Mouse (Mus musculus): ENCODE measurements around the gene Fgf7. TPM values are rescaled to one million over a fixed set of nuclear protein-coding genes. Genes with fewer than 3 reads are reported as not detected.

Gene Fgf7
- polyA plus RNA-seq, 1 experiment, result 0.49 TPM

- no peak overlapping the region for H3K27ac ChIP-seq (ENCODE audit: control insufficient read depth, insufficient read depth, low read length)
- TF ChIP-seq POLR2A (IDR thresholded peaks at IDR 0.05; ENCODE audit: control insufficient read depth, extremely low read depth, insufficient read depth, low read length, poor library complexity), result no peak
- no peak for TF ChIP-seq CTCF (IDR thresholded peaks at IDR 0.05; ENCODE audit: borderline replicate concordance, control insufficient read depth, extremely low read depth, insufficient read depth, low read length, poor library complexity)
- no peaks in the 10 kb centered on the region for H3K36me3 ChIP-seq (ENCODE audit: control insufficient read depth, insufficient read depth, low read length)
- no peak for DNase-seq
- WGBS, result 89% methylated on average over 1 of the region's 1 CpGs
- H3K4me1 ChIP-seq (replicated peaks; ENCODE audit: control insufficient read depth, insufficient read depth, low read length), result no peaks in the 10 kb centered on the region
- no peaks in the 10 kb centered on the region for H3K27me3 ChIP-seq (ENCODE audit: control insufficient read depth, insufficient read depth, low read length)
- no peak overlapping the region for H3K4me3 ChIP-seq (ENCODE audit: control insufficient read depth, insufficient read depth, low read length)
These were observed 35.3 kb downstream of the Fgf7 start for GRCm38 (mm10) chr2:126069740-126070139.

- TF ChIP-seq CTCF (IDR thresholded peaks at IDR 0.05; ENCODE audit: borderline replicate concordance, control insufficient read depth, extremely low read depth, insufficient read depth, low read length, poor library complexity), result no peak
- no peak for TF ChIP-seq POLR2A (IDR thresholded peaks at IDR 0.05; ENCODE audit: control insufficient read depth, extremely low read depth, insufficient read depth, low read length, poor library complexity)
- no peaks in the 10 kb centered on the region for H3K36me3 ChIP-seq (ENCODE audit: control insufficient read depth, insufficient read depth, low read length)
- no peaks in the 10 kb centered on the region for H3K4me1 ChIP-seq (replicated peaks; ENCODE audit: control insufficient read depth, insufficient read depth, low read length)
- no peak overlapping the region for H3K27ac ChIP-seq (ENCODE audit: control insufficient read depth, insufficient read depth, low read length)
- no peak overlapping the region for H3K4me3 ChIP-seq (ENCODE audit: control insufficient read depth, insufficient read depth, low read length)
- 64% methylated on average over 4 of the region's 4 CpGs for WGBS
- no peak for DNase-seq
- H3K27me3 ChIP-seq (ENCODE audit: control insufficient read depth, insufficient read depth, low read length), result no peaks in the 10 kb centered on the region
These were observed 39.3 kb downstream of the Fgf7 start for GRCm38 (mm10) chr2:126073744-126074143.

GRCm38 (mm10) chr2:126076506-126076905, 42.0 kb downstream of the Fgf7 start:
- no peaks in the 10 kb centered on the region for H3K4me1 ChIP-seq (replicated peaks; ENCODE audit: control insufficient read depth, insufficient read depth, low read length)
- H3K27me3 ChIP-seq (ENCODE audit: control insufficient read depth, insufficient read depth, low read length), result no peaks in the 10 kb centered on the region
- no peak for DNase-seq
- WGBS, result 96% methylated on average over 6 of the region's 6 CpGs
- no peak overlapping the region for H3K27ac ChIP-seq (ENCODE audit: control insufficient read depth, insufficient read depth, low read length)
- no peak for TF ChIP-seq CTCF (IDR thresholded peaks at IDR 0.05; ENCODE audit: borderline replicate concordance, control insufficient read depth, extremely low read depth, insufficient read depth, low read length, poor library complexity)
- TF ChIP-seq POLR2A (IDR thresholded peaks at IDR 0.05; ENCODE audit: control insufficient read depth, extremely low read depth, insufficient read depth, low read length, poor library complexity), result no peak
- no peak overlapping the region for H3K4me3 ChIP-seq (ENCODE audit: control insufficient read depth, insufficient read depth, low read length)
- no peaks in the 10 kb centered on the region for H3K36me3 ChIP-seq (ENCODE audit: control insufficient read depth, insufficient read depth, low read length)

- DNase-seq, result no peak
- 47% methylated on average over 2 of the region's 2 CpGs for WGBS
- H3K36me3 ChIP-seq (ENCODE audit: control insufficient read depth, insufficient read depth, low read length), result no peaks in the 10 kb centered on the region
- H3K4me1 ChIP-seq (replicated peaks; ENCODE audit: control insufficient read depth, insufficient read depth, low read length), result no peaks in the 10 kb centered on the region
- H3K27ac ChIP-seq (ENCODE audit: control insufficient read depth, insufficient read depth, low read length), result no peak overlapping the region
- no peaks in the 10 kb centered on the region for H3K27me3 ChIP-seq (ENCODE audit: control insufficient read depth, insufficient read depth, low read length)
- TF ChIP-seq CTCF (IDR thresholded peaks at IDR 0.05; ENCODE audit: borderline replicate concordance, control insufficient read depth, extremely low read depth, insufficient read depth, low read length, poor library complexity) (no peak), POLR2A (IDR thresholded peaks at IDR 0.05; ENCODE audit: control insufficient read depth, extremely low read depth, insufficient read depth, low read length, poor library complexity) (no peak)
- H3K4me3 ChIP-seq (ENCODE audit: control insufficient read depth, insufficient read depth, low read length), result no peak overlapping the region
These were observed 44.6 kb downstream of the Fgf7 start for GRCm38 (mm10) chr2:126079086-126079485.

GRCm38 (mm10) chr2:126084326-126084725, 49.9 kb downstream of the Fgf7 start:
- Histone ChIP-seq H3K4me1 (replicated peaks; ENCODE audit: control insufficient read depth, insufficient read depth, low read length) (no peaks in the 10 kb centered on the region), H3K36me3 (ENCODE audit: control insufficient read depth, insufficient read depth, low read length) (no peaks in the 10 kb centered on the region), H3K4me3 (ENCODE audit: control insufficient read depth, insufficient read depth, low read length) (no peak overlapping the region), H3K27ac (ENCODE audit: control insufficient read depth, insufficient read depth, low read length) (no peak overlapping the region), H3K27me3 (ENCODE audit: control insufficient read depth, insufficient read depth, low read length) (no peaks in the 10 kb centered on the region)
- no peak for DNase-seq
- no peak for TF ChIP-seq CTCF (IDR thresholded peaks at IDR 0.05; ENCODE audit: borderline replicate concordance, control insufficient read depth, extremely low read depth, insufficient read depth, low read length, poor library complexity)
- TF ChIP-seq POLR2A (IDR thresholded peaks at IDR 0.05; ENCODE audit: control insufficient read depth, extremely low read depth, insufficient read depth, low read length, poor library complexity), result no peak
- 91% methylated on average over 3 of the region's 3 CpGs for WGBS

- DNase-seq, result no peak
- H3K27me3 ChIP-seq (ENCODE audit: control insufficient read depth, insufficient read depth, low read length), result no peaks in the 10 kb centered on the region
- H3K27ac ChIP-seq (ENCODE audit: control insufficient read depth, insufficient read depth, low read length), result no peak overlapping the region
- H3K4me1 ChIP-seq (replicated peaks; ENCODE audit: control insufficient read depth, insufficient read depth, low read length), result no peaks in the 10 kb centered on the region
- no peak for TF ChIP-seq POLR2A (IDR thresholded peaks at IDR 0.05; ENCODE audit: control insufficient read depth, extremely low read depth, insufficient read depth, low read length, poor library complexity)
- TF ChIP-seq CTCF (IDR thresholded peaks at IDR 0.05; ENCODE audit: borderline replicate concordance, control insufficient read depth, extremely low read depth, insufficient read depth, low read length, poor library complexity), result no peak
- 84% methylated on average over 8 of the region's 8 CpGs for WGBS
- H3K36me3 ChIP-seq (ENCODE audit: control insufficient read depth, insufficient read depth, low read length), result no peaks in the 10 kb centered on the region
- H3K4me3 ChIP-seq (ENCODE audit: control insufficient read depth, insufficient read depth, low read length), result no peak overlapping the region
These were observed 51.7 kb downstream of the Fgf7 start for GRCm38 (mm10) chr2:126086187-126086586.

GRCm38 (mm10) chr2:126090432-126090831, 56.0 kb downstream of the Fgf7 start:
- TF ChIP-seq CTCF (IDR thresholded peaks at IDR 0.05; ENCODE audit: borderline replicate concordance, control insufficient read depth, extremely low read depth, insufficient read depth, low read length, poor library complexity), result no peak
- no peak for TF ChIP-seq POLR2A (IDR thresholded peaks at IDR 0.05; ENCODE audit: control insufficient read depth, extremely low read depth, insufficient read depth, low read length, poor library complexity)
- H3K27ac ChIP-seq (ENCODE audit: control insufficient read depth, insufficient read depth, low read length), result no peak overlapping the region
- no peak overlapping the region for H3K4me3 ChIP-seq (ENCODE audit: control insufficient read depth, insufficient read depth, low read length)
- no peaks in the 10 kb centered on the region for H3K36me3 ChIP-seq (ENCODE audit: control insufficient read depth, insufficient read depth, low read length)
- DNase-seq, result no peak
- 81% methylated on average over 5 of the region's 5 CpGs for WGBS
- no peaks in the 10 kb centered on the region for H3K27me3 ChIP-seq (ENCODE audit: control insufficient read depth, insufficient read depth, low read length)
- H3K4me1 ChIP-seq (replicated peaks; ENCODE audit: control insufficient read depth, insufficient read depth, low read length), result no peaks in the 10 kb centered on the region
